Mouse (Mus musculus) neural tube, embryonic 15.5 days (tissue): ENCODE measurements around the gene Larp7. TPM values are rescaled to one million over a fixed set of nuclear protein-coding genes. Genes with fewer than 3 reads are reported as not detected.

ENCODE experiments used
- ATAC-seq: fragments of 200-750 bp; cut with Nextera tagmentation; 2 replicates; pipeline ENCODE4 v1.8.0; 2017; ENCODE audit warnings: mild to moderate bottlenecking, moderate TSS enrichment, moderate library complexity; ENCODE audit not compliant: low FRiP score
- H3K27ac ChIP-seq: fragments of 300-500 bp; sonication (generic); replicated peaks from 2 replicates; pipeline ENCODE4 v1.5.1; 2015; ENCODE audit warnings: mild to moderate bottlenecking, inconsistent platforms
- H3K27me3 ChIP-seq: fragments of 300-500 bp; sonication (generic); replicated peaks from 2 replicates; pipeline ENCODE4 v1.6.1; 2015; ENCODE audit warnings: inconsistent platforms
- H3K36me3 ChIP-seq: fragments of 300-500 bp; sonication (generic); 2 replicates; pipeline ENCODE4 v1.6.1; 2015; ENCODE audit warnings: inconsistent platforms
- H3K4me1 ChIP-seq: fragments of 300-500 bp; sonication (generic); 2 replicates; pipeline ENCODE4 v1.6.1; 2015; ENCODE audit warnings: inconsistent platforms
- H3K4me2 ChIP-seq: fragments of 300-500 bp; sonication (generic); 2 replicates; pipeline ENCODE4 v1.6.1; 2015; ENCODE audit warnings: inconsistent platforms, mild to moderate bottlenecking, moderate library complexity
- H3K4me3 ChIP-seq: fragments of 300-500 bp; sonication (generic); replicated peaks from 2 replicates; pipeline ENCODE4 v1.5.1; 2015; ENCODE audit warnings: mild to moderate bottlenecking, inconsistent platforms
- H3K9ac ChIP-seq: fragments of 300-500 bp; sonication (generic); replicated peaks from 2 replicates; pipeline ENCODE4 v1.6.1; 2015; ENCODE audit warnings: mild to moderate bottlenecking, inconsistent platforms
- H3K9me3 ChIP-seq: fragments of 300-500 bp; sonication (generic); replicated peaks from 2 replicates; pipeline ENCODE4 v1.6.1; 2016; ENCODE audit warnings: inconsistent platforms
- WGBS: fragments of 180-500 bp; shearing (Covaris S2); methylation state at CpG from one replicate; pipeline ENCODE4 v1.1.7; 2015; ENCODE audit warnings: mixed read lengths; 5-methylcytosine and 5-hydroxymethylcytosine counted together
- polyA plus RNA-seq: library from polyadenylated mRNA; unstranded; fragments of >200 nt; fragmentation: Nextera tagmentation; extraction: Ambion mirVana; gene quantifications from 2 replicates; pipeline ENCODE4 v1.2.1, GENCODE M21; 2015

The Larp7 gene
- polyA plus RNA-seq: 26.9 and 35.6 TPM in 2 replicates

- no peaks in the 10 kb centered on the region for H3K36me3 ChIP-seq
- peak; percentile 99 for ATAC-seq
- H3K4me1 ChIP-seq: peaks cover 16% of the 10 kb centered on the region
- peak within 1 kb of the TSS; percentile 79 for H3K4me3 ChIP-seq
- peak within 1 kb of the TSS; percentile 90 for H3K4me2 ChIP-seq
- H3K9ac ChIP-seq: peak within 1 kb of the TSS; percentile 76
- H3K27ac ChIP-seq: peak within 1 kb of the TSS; percentile 98
- H3K27me3 ChIP-seq: no peaks in the 10 kb centered on the region
- under 1% methylated on average over 68 of the region's 73 CpGs for WGBS
- H3K9me3 ChIP-seq: no peaks in the 10 kb centered on the region
Observed at GRCm38 (mm10) chr3:127552973-127553719, at the start of gene Larp7, which contains the start of gene Zgrf1. TSS of gene Larp7 (minus strand) at chr3:127553349. TSS of gene Zgrf1 (plus strand) at chr3:127553489.

GRCm38 (mm10) chr3:127597136-127597535, 44.0 kb upstream of the Larp7 start:
- no peak overlapping the region for H3K27ac ChIP-seq
- H3K4me2 ChIP-seq: no peak overlapping the region
- H3K4me1 ChIP-seq: no peaks in the 10 kb centered on the region
- no peaks in the 10 kb centered on the region for H3K36me3 ChIP-seq
- H3K4me3 ChIP-seq: no peak overlapping the region
- no peaks in the 10 kb centered on the region for H3K9me3 ChIP-seq
- H3K9ac ChIP-seq: no peak overlapping the region
- 92% methylated on average over 1 of the region's 1 CpGs for WGBS
- no peaks in the 10 kb centered on the region for H3K27me3 ChIP-seq
- ATAC-seq: no peak

- ATAC-seq: no peak
- no peak overlapping the region for H3K4me3 ChIP-seq
- H3K36me3 ChIP-seq: no peaks in the 10 kb centered on the region
- H3K9ac ChIP-seq: no peak overlapping the region
- no peak overlapping the region for H3K27ac ChIP-seq
- no peak overlapping the region for H3K4me2 ChIP-seq
- 65% methylated on average over 4 of the region's 4 CpGs for WGBS
- H3K27me3 ChIP-seq: no peaks in the 10 kb centered on the region
- no peaks in the 10 kb centered on the region for H3K9me3 ChIP-seq
- H3K4me1 ChIP-seq: no peaks in the 10 kb centered on the region
Observed at GRCm38 (mm10) chr3:127572557-127572956, 19.4 kb upstream of the Larp7 start.

- H3K9me3 ChIP-seq: no peaks in the 10 kb centered on the region
- ATAC-seq: no peak
- H3K36me3 ChIP-seq: peaks cover 18% of the 10 kb centered on the region
- H3K4me2 ChIP-seq: no peak overlapping the region
- H3K4me1 ChIP-seq: no peaks in the 10 kb centered on the region
- H3K9ac ChIP-seq: no peak overlapping the region
- 71% methylated on average over 3 of the region's 3 CpGs for WGBS
- no peaks in the 10 kb centered on the region for H3K27me3 ChIP-seq
- no peak overlapping the region for H3K27ac ChIP-seq
- no peak overlapping the region for H3K4me3 ChIP-seq
Observed at GRCm38 (mm10) chr3:127565129-127565528, 12.0 kb upstream of the Larp7 start.

GRCm38 (mm10) chr3:127562974-127563373, 9.8 kb upstream of the Larp7 start:
- Histone ChIP-seq H3K4me3 (no peak overlapping the region), H3K9ac (no peak overlapping the region), H3K36me3 (peaks cover 18% of the 10 kb centered on the region), H3K27me3 (no peaks in the 10 kb centered on the region), H3K9me3 (no peaks in the 10 kb centered on the region), H3K4me2 (no peak overlapping the region), H3K27ac (no peak overlapping the region), H3K4me1 (no peaks in the 10 kb centered on the region)
- ATAC-seq: no peak
- WGBS: 94% methylated on average over 4 of the region's 4 CpGs

GRCm38 (mm10) chr3:127558201-127558600, 5.1 kb upstream of the Larp7 start:
- Histone ChIP-seq H3K27me3 (no peaks in the 10 kb centered on the region), H3K4me1 (peaks cover 8% of the 10 kb centered on the region), H3K4me3 (no peak overlapping the region), H3K4me2 (no peak overlapping the region), H3K9ac (no peak overlapping the region), H3K27ac (no peak overlapping the region), H3K36me3 (peaks cover 18% of the 10 kb centered on the region), H3K9me3 (no peaks in the 10 kb centered on the region)
- no peak for ATAC-seq

GRCm38 (mm10) chr3:127554723-127555122, 1.6 kb upstream of the Larp7 start:
- Histone ChIP-seq H3K9ac (no peak overlapping the region), H3K36me3 (no peaks in the 10 kb centered on the region), H3K4me3 (no peak overlapping the region), H3K9me3 (no peaks in the 10 kb centered on the region), H3K27ac (no peak overlapping the region), H3K4me2 (peak overlapping the region; percentile 90; the same call in 1 of the 2 replicates), H3K27me3 (no peaks in the 10 kb centered on the region), H3K4me1 (peaks cover 16% of the 10 kb centered on the region)
- no peak for ATAC-seq
- WGBS: 60% methylated on average over 5 of the region's 5 CpGs

- 0 out of 2 replicates have a peak, but pooled peaks have one; percentile 2 for ATAC-seq
- WGBS: 2% methylated on average over 4 of the region's 4 CpGs
- no peak overlapping the region for H3K27ac ChIP-seq
Observed at GRCm38 (mm10) chr3:127553720-127554043, 533 bp upstream of the Larp7 start.

GRCm38 (mm10) chr3:127552434-127552972, 646 bp downstream of the Larp7 start:
- Histone ChIP-seq H3K4me1 (peaks cover 16% of the 10 kb centered on the region), H3K27ac (peak overlapping the region; percentile 98), H3K4me3 (peak overlapping the region; percentile 79), H3K9me3 (no peaks in the 10 kb centered on the region), H3K36me3 (no peaks in the 10 kb centered on the region), H3K27me3 (no peaks in the 10 kb centered on the region), H3K4me2 (peak overlapping the region; percentile 90), H3K9ac (peak overlapping the region; percentile 76)
- 6% methylated on average over 11 of the region's 13 CpGs for WGBS
- ATAC-seq: no peak

More at GRCm38 (mm10) chr3:127553720-127554043, 533 bp upstream of the Larp7 start:
- H3K4me1 ChIP-seq: peaks cover 16% of the 10 kb centered on the region
- peak overlapping the region; percentile 79 for H3K4me3 ChIP-seq
- H3K9me3 ChIP-seq: no peaks in the 10 kb centered on the region
- peak overlapping the region; percentile 90 for H3K4me2 ChIP-seq
- peak overlapping the region; percentile 21; the same call in 1 of the 2 replicates for H3K9ac ChIP-seq
- H3K27me3 ChIP-seq: no peaks in the 10 kb centered on the region
- no peaks in the 10 kb centered on the region for H3K36me3 ChIP-seq

GRCm38 (mm10) chr3:127547882-127548281, 5.3 kb downstream of the Larp7 start:
- H3K27me3 ChIP-seq: no peaks in the 10 kb centered on the region
- peaks cover 8% of the 10 kb centered on the region; the same call in 1 of the 2 replicates for H3K4me1 ChIP-seq
- no peak overlapping the region for H3K4me2 ChIP-seq
- 37% methylated on average over 4 of the region's 5 CpGs for WGBS
- H3K9me3 ChIP-seq: no peaks in the 10 kb centered on the region
- H3K36me3 ChIP-seq: peaks cover 13% of the 10 kb centered on the region
- no peak overlapping the region for H3K4me3 ChIP-seq
- ATAC-seq: no peak
- H3K27ac ChIP-seq: no peak overlapping the region
- H3K9ac ChIP-seq: no peak overlapping the region

- no peak overlapping the region for H3K9ac ChIP-seq
- H3K4me2 ChIP-seq: no peak overlapping the region
- H3K27me3 ChIP-seq: no peaks in the 10 kb centered on the region
- H3K4me3 ChIP-seq: no peak overlapping the region
- no peak for ATAC-seq
- H3K9me3 ChIP-seq: no peaks in the 10 kb centered on the region
- WGBS: 33% methylated on average over 5 of the region's 5 CpGs
- peaks cover 15% of the 10 kb centered on the region for H3K36me3 ChIP-seq
- H3K4me1 ChIP-seq: no peaks in the 10 kb centered on the region
- no peak overlapping the region for H3K27ac ChIP-seq
Observed at GRCm38 (mm10) chr3:127544610-127545121, 8.5 kb downstream of the Larp7 start.

GRCm38 (mm10) chr3:127543976-127544375, 9.2 kb downstream of the Larp7 start:
- WGBS: 85% methylated on average over 4 of the region's 4 CpGs
- no peak for ATAC-seq

More at GRCm38 (mm10) chr3:127543976-127544375, 9.2 kb downstream of the Larp7 start:
- Histone ChIP-seq H3K9me3 (no peaks in the 10 kb centered on the region), H3K4me1 (no peaks in the 10 kb centered on the region), H3K9ac (no peak overlapping the region), H3K4me3 (no peak overlapping the region), H3K36me3 (peaks cover 15% of the 10 kb centered on the region), H3K4me2 (no peak overlapping the region), H3K27ac (no peak overlapping the region), H3K27me3 (no peaks in the 10 kb centered on the region)
